Mouse (Mus musculus) forebrain, postnatal 0 days (tissue): Measurements from ENCODE around the gene 9930111J21Rik2. TPM values are rescaled to one million over a fixed set of nuclear protein-coding genes. Genes with fewer than 3 reads are reported as not detected.
"Not testable (repeated sequence)": the region's sequence is repeated elsewhere in the genome, so short reads cannot be mapped to it uniquely, and the experiment has no call there.

ENCODE experiments used
- ATAC-seq: fragments of 200-750 bp; cut with Nextera tagmentation; 2 replicates; pipeline ENCODE4 v1.8.0; 2017; ENCODE audit warnings: mild to moderate bottlenecking, moderate library complexity
- DNase-seq: peaks from one replicate; pipeline ENCODE4 v3.0.0-alpha.2; 2015
- H3K27ac ChIP-seq: fragments of 300-500 bp; sonication (generic); 2 replicates; pipeline ENCODE4 v1.5.1; 2014; ENCODE audit warnings: low read depth, mild to moderate bottlenecking, antibody characterized with exemption, low read length, moderate library complexity, mixed read lengths
- H3K27me3 ChIP-seq: fragments of 300-500 bp; sonication (generic); 2 replicates; pipeline ENCODE4 v1.6.1; 2014; ENCODE audit warnings: mild to moderate bottlenecking, low read length, mixed read lengths; ENCODE audit not compliant: insufficient read depth
- H3K36me3 ChIP-seq: fragments of 300-500 bp; sonication (generic); 2 replicates; pipeline ENCODE4 v1.6.1; 2014; ENCODE audit warnings: mild to moderate bottlenecking, moderate library complexity; ENCODE audit not compliant: insufficient read depth
- H3K4me1 ChIP-seq: fragments of 300-500 bp; sonication (generic); 2 replicates; pipeline ENCODE4 v1.6.1; 2014; ENCODE audit warnings: antibody characterized with exemption; ENCODE audit not compliant: insufficient read depth
- H3K4me2 ChIP-seq: fragments of 300-500 bp; sonication (generic); 2 replicates; pipeline ENCODE4 v1.6.1; 2014; ENCODE audit warnings: low read depth, mild to moderate bottlenecking, moderate library complexity
- H3K4me3 ChIP-seq: fragments of 300-500 bp; sonication (generic); 2 replicates; pipeline ENCODE4 v1.5.1; 2014; ENCODE audit warnings: low read depth, low read length, mixed read lengths
- H3K9ac ChIP-seq: fragments of 300-500 bp; sonication (generic); 2 replicates; pipeline ENCODE4 v1.6.1; 2014; ENCODE audit warnings: mild to moderate bottlenecking
- H3K9me3 ChIP-seq: fragments of 300-500 bp; sonication (generic); 2 replicates; pipeline ENCODE4 v1.6.1; 2016; ENCODE audit warnings: low read length
- WGBS: fragments of 180-500 bp; shearing (Covaris S2); extraction: QIAGEN DNeasy Blood & Tissue Kit; methylation state at CpG from one replicate; pipeline ENCODE4 v1.1.7; 2014; 5-methylcytosine and 5-hydroxymethylcytosine counted together
- polyA plus RNA-seq: library from polyadenylated mRNA; unstranded; fragments of >200 nt; fragmentation: Nextera tagmentation; extraction: Ambion mirVana; gene quantifications from 2 replicates; pipeline ENCODE4 v1.2.1, GENCODE M21; 2015
- total RNA-seq: library from RNA; depleted of rRNA; stranded (reverse); fragments of >200 nt; gene quantifications from 2 replicates; pipeline ENCODE4 v1.2.3, GENCODE M21; 2014

The 9930111J21Rik2 gene
- total and polyA plus RNA-seq, 2 experiments from 2014 or later: 0.29 to 1.0 TPM

DNA sequence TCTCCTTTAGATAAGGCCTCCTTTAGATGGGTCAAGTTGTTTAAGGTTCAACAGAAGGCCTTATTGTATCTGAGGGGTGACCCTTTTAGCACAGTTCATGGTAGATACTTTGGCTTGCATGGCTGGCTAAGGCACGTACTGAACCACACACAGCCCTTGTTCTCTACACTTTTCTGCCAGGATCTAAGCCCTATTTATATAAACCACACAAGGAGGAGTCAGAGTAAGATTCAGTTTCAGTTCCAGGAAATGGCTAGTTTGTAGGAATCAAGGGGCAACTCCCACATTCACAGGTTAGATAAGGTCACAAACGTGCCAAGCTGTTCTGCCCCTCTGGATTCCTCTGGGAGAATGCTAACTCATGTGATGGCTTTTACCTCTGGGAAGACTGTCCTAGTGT, 57.0 kb downstream of the 9930111J21Rik2 start, which contains the start of gene Tgtp1:
Gene Tgtp1 (minus strand): TSS at position 155 of the 400 bp plus-strand sequence.
- WGBS: 78% methylated on average over 2 of the region's 2 CpGs
- H3K4me3 ChIP-seq, H3K9me3 ChIP-seq, ATAC-seq, H3K27me3 ChIP-seq, H3K27ac ChIP-seq, H3K9ac ChIP-seq, H3K4me2 ChIP-seq, H3K36me3 ChIP-seq, DNase-seq, H3K4me1 ChIP-seq: not testable (repeated sequence)

GRCm38 (mm10) chr11:48993296-48993695, 57.7 kb downstream of the 9930111J21Rik2 start:
- H3K4me1 ChIP-seq, ATAC-seq: not testable (repeated sequence)
- 74% methylated on average over 10 of the region's 10 CpGs for WGBS

DNA sequence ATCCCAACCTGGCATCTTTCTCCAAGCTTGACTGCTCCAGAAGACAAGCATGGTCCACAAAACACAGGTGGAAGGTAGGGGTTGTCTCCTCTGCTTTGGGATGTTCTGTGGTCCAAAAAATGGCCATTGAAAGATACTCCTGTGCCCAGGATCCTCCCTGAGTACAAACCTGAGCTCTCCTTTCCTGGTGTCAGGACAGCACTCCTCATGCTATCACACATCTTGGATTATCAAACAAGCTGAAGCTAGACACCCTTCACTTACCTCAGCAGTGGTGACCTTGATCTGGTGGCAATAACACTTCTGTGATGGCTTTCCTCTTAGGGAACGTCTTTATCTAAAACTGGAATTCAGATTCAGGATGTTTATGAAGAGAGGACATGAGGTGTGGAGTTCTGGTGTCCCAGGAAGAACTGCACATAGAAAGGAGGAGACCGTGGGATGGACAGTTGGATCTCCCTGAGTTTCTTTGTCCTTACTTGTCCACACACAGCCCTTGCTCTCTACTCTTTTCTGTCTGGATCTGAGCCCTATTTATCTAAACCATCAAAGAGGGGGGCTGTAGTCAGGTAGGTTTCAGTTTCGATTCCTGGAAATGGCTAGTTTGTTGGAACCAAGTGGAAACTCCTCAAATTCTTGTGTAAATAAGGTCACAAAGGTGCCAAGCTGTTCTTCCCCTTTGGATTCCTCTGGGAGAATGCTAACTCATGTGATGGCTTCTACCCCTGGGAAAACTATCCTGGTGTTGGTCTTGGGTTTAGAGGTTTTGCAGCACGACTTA, 59.1 kb downstream of the 9930111J21Rik2 start, which contains the start of gene Gm12185:
Gene Gm12185 (minus strand): TSS at position 487 of the 781 bp plus-strand sequence.
- not testable (repeated sequence) for DNase-seq, H3K9ac ChIP-seq, H3K4me3 ChIP-seq, ATAC-seq, H3K27ac ChIP-seq, H3K4me2 ChIP-seq, H3K4me1 ChIP-seq, H3K9me3 ChIP-seq, H3K36me3 ChIP-seq, H3K27me3 ChIP-seq
- WGBS: 74% methylated on average over 4 of the region's 4 CpGs

More at GRCm38 (mm10) chr11:48993296-48993695, 57.7 kb downstream of the 9930111J21Rik2 start:
- H3K4me3 ChIP-seq, H3K9me3 ChIP-seq, H3K27me3 ChIP-seq, H3K36me3 ChIP-seq, H3K27ac ChIP-seq, H3K9ac ChIP-seq, DNase-seq, H3K4me2 ChIP-seq: not testable (repeated sequence)

DNA sequence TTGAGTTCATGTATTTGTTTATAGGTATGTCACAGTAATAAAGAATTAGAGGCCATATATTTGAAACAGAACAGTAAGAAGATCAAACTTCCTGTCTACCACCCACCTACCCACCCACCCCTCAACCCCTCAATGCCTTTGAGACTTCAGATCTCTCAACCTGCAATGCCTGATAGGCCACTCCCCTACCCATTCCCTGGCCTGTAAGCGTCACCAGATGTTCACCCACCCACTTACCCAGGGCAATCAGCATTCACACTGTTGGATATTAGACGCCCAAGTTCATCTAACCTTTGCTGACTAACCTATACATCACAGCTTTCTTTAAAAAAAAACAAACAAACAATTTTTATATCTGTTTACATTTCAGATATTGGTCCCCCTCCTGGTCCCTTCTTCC, 61.1 kb downstream of the 9930111J21Rik2 start:
- not testable (repeated sequence) for H3K36me3 ChIP-seq, H3K4me1 ChIP-seq, ATAC-seq, H3K4me2 ChIP-seq, H3K9me3 ChIP-seq, H3K9ac ChIP-seq, H3K27ac ChIP-seq, H3K4me3 ChIP-seq, DNase-seq, H3K27me3 ChIP-seq
- WGBS: 92% methylated on average over 1 of the region's 2 CpGs

- H3K36me3 ChIP-seq, H3K9me3 ChIP-seq, H3K4me3 ChIP-seq, ATAC-seq, H3K27ac ChIP-seq, H3K27me3 ChIP-seq, DNase-seq, H3K4me2 ChIP-seq, H3K9ac ChIP-seq, H3K4me1 ChIP-seq: not testable (repeated sequence)
- 81% methylated on average over 2 of the region's 3 CpGs for WGBS
These were observed 62.8 kb downstream of the 9930111J21Rik2 start for GRCm38 (mm10) chr11:48988219-48988618.

DNA sequence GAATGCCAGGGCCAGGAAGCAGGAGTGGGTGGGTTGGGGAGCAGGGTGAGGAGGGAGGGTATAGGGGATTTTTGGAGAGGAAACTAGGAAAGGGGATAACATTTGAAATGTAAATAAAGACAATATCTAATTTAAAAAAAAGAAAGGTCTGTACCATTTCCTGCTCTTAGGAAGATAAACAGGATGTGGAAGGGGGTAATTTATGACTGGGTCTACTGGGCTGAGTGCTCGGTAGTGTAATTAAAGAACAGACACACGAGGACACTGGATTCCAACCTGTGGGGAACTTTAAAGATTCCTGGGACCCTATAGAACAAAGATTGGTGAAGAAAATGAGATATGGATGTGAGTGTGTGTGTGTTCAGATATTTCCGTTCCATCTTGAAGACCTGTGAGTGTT, 68.2 kb downstream of the 9930111J21Rik2 start:
- H3K36me3 ChIP-seq, ATAC-seq, H3K27me3 ChIP-seq, H3K4me1 ChIP-seq, H3K4me2 ChIP-seq, H3K9me3 ChIP-seq, DNase-seq, H3K4me3 ChIP-seq, H3K9ac ChIP-seq, H3K27ac ChIP-seq: not testable (repeated sequence)
- no CpG with 5 or more reads among the region's 3 CpGs for WGBS

- WGBS: no CpG with 5 or more reads among the region's 5 CpGs
- not testable (repeated sequence) for H3K9ac ChIP-seq, H3K27me3 ChIP-seq, H3K36me3 ChIP-seq, H3K27ac ChIP-seq, H3K4me2 ChIP-seq, ATAC-seq, H3K9me3 ChIP-seq, H3K4me1 ChIP-seq, DNase-seq, H3K4me3 ChIP-seq
These were observed 71.0 kb downstream of the 9930111J21Rik2 start for GRCm38 (mm10) chr11:48980052-48980451.

DNA sequence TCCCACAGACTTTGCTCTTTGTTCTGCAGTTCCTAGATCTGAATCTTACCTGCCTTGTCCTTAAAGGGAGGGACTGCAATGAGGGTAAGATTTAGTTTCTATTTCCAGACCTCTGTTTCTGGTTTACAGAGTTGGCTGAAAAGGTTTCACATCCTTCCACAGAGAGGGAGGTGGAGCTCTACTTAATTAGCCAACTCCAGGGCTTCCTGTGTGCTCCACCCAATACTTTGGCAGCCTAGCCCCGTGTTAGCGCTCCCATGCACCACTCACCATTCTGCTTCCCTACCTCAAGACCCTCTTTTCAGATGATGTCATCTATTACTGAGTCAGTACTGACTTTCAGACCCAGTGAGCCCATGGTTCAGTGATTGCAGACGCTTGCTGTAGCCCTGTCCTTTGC, 71.8 kb downstream of the 9930111J21Rik2 start, which contains the start of gene 9930111J21Rik1:
Gene 9930111J21Rik1 (minus strand): TSS at position 148 of the 400 bp plus-strand sequence.
- not testable (repeated sequence) for H3K4me1 ChIP-seq, H3K9me3 ChIP-seq, ATAC-seq, H3K36me3 ChIP-seq, H3K4me2 ChIP-seq, H3K9ac ChIP-seq, H3K27ac ChIP-seq, H3K27me3 ChIP-seq, DNase-seq, H3K4me3 ChIP-seq
- WGBS: no CpG with 5 or more reads among the region's 3 CpGs

DNA sequence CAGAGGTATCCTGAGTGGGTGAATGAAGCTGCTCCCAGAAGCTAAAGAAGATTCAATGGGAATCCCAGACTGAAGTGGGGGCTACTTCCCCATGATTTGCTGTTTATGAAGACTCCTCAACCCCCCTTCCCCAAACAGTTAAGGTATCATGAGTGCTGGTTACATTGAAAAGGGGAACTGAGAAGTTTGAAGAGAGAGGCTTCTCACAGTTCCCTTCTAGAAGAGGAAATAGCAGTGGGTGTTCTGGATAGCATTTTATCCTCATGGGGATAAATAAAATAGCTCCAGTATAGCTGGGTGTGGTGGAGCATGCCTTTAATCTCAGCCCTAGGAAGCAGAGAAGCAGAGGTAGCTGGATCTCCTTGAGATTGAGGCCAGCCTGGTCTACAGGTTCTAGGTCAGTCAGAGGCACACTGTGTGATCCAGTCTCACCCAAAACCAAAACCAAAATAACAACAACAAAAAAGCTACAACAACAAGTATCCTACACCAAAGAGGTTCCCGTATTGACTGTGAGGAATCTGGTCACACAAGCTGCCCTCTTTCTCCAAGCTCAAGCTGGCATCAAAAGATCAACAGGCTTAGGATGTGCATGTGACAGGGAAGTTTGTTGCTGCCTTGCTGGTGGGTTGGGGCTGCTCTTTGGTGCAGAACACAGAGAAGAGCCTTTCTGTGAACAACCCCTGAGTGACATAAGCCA, 72.7 kb downstream of the 9930111J21Rik2 start, which contains the start of gene Olfr56:
Gene Olfr56 (plus strand): TSS at position 650 of the 700 bp plus-strand sequence.
- not testable (repeated sequence) for H3K27me3 ChIP-seq, H3K4me3 ChIP-seq, H3K4me2 ChIP-seq, H3K36me3 ChIP-seq, H3K27ac ChIP-seq, DNase-seq, H3K9ac ChIP-seq, ATAC-seq, H3K4me1 ChIP-seq, H3K9me3 ChIP-seq
- WGBS: no CpG with 5 or more reads among the region's 1 CpGs

GRCm38 (mm10) chr11:48974686-48975085, 76.4 kb downstream of the 9930111J21Rik2 start:
- H3K4me3 ChIP-seq, H3K4me1 ChIP-seq, H3K27ac ChIP-seq, ATAC-seq, H3K27me3 ChIP-seq, H3K9ac ChIP-seq, DNase-seq, H3K36me3 ChIP-seq, H3K9me3 ChIP-seq, H3K4me2 ChIP-seq: not testable (repeated sequence)
- WGBS: no CpG with 5 or more reads among the region's 1 CpGs
